Mouse (Mus musculus) NIH3T3 (cell line): ENCODE data around the gene Gid4.

ENCODE experiments used
- DNase-seq: peaks from one replicate; pipeline ENCODE4 v3.0.0-alpha.2; 2012; ENCODE audit warnings: low read depth

Gene Gid4

DNA sequence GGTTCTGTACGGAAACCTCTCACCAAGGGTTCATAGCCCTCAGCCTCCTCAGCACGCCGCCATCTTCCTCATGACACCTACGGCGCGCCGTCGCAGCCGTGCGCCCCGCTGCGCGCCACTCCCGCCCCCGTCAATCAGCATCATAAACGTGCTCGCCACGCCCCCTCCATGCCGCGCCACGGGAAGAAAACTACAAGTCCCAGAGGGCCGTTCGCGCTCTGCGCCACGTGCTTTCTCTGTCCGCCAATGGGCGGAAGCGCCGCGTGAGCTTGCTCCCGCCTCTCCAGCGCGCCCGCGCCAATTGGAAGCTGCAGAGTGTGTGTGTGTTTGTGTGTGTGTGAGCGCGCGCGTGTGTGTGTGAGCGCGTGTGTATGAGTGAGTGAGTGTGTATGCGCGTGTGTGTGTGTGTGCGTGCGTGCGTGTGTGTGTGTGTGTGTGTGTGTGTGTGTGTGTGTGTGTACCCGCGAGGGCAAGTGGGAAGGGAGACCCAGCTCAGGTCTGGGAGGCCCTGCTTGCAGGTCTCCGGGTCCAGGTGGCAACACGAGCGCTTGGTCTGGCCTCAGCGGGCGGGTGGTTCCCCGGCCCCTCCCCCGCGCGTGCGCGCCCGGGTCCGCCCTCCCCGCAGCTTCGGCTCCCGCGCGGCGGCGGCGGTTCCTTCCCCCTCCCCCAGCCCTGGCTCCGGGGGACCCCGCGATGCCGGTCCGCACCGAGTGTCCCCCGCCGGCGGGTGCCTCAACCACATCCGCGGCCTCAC lies at the start of gene Gid4:
Gene Gid4 (plus strand): TSS at position 183 of the 754 bp plus-strand sequence.
- peak; percentile 100 for DNase-seq

DNA sequence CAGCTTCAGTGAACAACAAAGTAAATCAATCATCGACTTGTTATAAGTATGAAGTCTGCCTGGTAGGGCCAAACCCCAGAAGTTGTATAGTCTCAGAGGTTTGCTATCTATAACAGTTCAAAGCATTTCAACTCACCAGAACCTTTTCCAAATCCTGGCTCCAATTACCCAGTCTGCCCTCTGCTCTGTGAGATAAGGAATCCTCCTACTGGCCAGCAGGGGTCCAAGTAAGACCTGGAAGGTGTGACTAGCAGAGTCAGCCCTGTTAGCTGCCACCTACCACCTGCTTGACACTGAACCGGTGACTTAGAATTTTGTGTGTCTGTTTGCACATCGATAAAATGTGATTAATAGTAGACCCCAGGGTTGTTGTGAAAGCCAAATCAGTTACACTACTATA lies 49.7 kb upstream of the Gid4 start:
- no peak for DNase-seq

DNA sequence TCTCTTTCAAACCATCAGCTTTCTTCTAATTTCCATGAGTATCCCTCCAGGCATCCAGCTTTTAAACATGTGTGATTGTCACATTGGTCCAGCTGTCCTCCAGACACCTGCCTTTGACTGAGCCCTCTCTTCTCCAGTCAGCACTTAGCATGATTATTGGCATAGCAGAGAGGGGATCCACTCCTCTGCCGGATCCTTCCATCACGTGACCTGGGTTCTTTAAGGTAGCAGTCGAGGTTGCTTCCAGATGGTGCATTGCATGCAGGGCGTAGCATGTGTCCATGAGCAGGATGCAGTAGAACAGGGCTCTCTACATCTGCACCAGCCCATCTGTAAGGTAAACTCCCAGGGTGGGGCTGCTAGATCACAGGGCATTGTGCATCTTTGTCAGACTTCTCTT lies 48.0 kb upstream of the Gid4 start:
- no peak for DNase-seq

DNA sequence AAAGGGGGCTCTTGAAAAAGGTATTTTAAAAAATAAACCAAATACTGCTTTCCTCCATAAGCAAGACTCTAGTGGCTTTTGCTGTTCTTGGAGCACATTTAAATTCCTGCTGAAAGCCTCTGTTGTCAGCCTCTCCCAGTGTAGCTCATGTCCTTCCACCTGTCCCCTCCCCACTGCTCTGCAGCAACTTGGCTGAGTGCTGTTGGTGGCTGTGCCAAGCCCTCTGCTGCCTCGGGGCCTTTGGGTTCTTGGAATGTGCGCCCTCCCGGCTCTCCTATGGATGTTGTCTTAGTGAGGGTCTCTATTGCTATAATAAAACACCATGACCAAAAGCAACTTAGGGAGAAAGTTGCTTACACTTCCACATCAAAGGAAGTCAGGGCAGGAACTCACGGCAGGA lies 47.5 kb upstream of the Gid4 start:
- no peak for DNase-seq

DNA sequence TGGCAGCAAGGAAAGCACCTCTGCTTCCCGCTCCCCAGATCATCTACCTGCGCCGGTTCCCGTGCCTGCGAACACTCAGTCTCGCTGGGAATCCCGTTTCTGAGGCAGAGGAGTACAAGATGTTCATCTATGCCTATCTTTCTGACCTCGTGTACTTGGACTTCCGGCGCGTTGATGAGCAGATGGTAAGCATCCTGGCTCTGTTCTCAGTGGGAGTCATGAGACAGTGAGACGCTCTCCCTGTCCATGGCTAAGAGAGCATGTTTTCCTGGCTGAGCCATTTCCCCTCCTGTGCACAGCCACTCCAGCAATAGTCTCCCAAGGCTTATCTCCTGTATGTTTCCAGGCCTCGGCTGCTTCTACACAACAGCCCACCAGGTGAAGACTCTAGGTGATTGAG lies 46.5 kb upstream of the Gid4 start:
- DNase-seq: no peak

DNA sequence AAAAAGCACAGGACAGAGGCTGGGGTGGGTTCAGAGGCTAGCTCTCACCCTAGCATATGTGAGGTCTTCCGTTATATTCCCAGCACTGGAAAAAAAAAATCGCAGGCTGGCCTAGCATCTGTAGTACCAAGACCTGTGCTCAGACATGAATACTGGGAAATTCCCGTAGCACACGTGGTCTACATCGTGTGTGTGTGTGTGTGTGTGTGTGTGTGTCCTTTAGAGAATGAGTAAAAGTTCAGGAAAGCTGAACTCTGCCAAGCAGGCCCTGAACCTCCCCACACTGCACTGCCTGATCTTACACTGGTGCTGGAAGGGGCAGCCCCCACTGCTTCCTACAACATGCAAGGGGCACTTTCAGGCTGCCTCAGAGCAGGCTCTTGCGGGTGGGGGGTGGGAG lies 42.5 kb upstream of the Gid4 start:
- peak; percentile 12 for DNase-seq

DNA sequence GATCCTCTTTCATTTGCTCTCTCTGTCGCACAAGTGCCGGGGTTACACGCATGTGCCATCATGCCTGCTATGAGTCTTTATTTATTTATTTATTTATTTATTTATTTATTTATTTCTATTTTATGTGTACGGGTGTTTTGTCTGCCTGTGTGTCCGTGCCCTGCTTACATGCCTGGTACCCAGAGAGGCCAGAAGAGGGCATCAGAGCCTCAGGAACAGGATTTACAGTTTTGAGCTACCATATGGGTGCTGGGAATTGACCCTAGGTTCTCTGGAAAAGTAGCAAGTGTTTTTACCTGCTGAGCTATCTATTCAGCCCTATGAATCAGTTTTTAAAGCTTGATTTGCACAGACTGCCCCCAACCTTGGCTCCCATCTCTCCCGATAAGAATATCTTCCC lies 33.4 kb upstream of the Gid4 start:
- no peak for DNase-seq

DNA sequence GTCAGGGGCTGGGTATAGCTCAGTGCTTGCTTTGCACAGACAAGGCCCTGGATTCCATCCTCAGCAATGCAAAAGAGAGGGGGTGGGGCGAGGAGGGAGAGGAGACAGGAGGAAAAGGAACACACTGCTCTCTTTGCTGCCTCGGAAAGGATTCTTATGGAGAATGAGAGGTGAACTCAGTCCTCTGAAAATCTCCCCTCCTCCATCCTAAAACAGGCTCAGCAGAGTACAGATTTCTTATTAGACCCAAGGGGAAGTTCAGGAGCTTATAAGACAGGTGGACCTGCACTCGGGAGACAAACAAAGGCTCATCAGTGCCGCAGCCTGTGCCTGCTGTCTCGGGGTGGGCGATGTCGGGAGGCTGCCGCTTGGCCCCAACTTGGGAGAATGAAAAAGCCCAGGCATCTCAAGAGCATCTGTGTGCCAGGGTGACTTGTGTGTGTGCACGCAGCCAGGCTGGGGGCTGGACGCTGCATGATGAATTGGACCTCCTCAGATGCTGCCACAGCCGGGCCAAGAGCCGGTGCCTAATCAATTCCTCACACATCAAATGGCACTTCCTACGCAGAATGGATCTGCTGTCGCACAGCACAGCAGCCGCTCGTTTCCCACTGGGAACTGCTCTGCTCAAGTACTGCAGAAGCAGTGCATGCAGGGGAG lies 32.1 kb upstream of the Gid4 start:
- no peak for DNase-seq

DNA sequence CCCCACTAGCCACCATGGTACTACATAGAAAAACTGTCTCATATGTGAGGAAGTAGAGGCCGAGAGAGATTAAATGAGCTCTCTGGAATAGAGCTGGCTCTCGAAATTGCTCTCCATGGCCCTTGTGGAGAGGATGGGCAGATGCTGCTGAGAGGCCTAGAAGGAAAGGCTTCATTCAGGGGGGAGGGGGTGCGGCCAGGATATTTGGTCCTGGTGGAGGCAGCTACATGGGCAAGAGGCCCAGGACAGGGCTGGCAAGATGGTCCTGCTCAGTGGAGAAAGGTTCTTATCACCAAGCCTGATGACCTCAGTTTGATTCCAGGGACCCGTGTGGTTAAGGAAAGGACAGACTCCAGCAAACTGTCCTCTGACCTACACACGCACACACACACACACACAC lies 31.0 kb upstream of the Gid4 start:
- DNase-seq: no peak

DNA sequence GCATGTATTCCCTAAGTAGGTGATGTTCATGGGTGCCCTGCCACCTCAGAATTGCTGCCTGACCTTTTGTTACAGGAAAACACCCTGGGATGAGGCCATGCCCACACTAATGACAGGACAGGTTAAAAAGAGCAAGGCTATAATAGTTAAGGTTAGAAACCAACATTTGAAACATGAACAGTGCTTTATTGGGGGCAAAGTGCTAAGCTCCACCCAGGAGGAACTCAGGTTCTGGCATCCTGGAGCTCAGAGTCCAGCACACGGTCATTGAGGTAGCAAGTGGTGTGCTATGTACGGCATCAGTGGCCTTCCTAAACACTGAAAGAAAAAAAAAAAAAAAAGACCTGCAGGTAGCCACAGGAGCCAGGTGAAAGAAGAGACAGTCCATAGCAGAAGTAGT lies 29.0 kb upstream of the Gid4 start:
- DNase-seq: no peak

DNA sequence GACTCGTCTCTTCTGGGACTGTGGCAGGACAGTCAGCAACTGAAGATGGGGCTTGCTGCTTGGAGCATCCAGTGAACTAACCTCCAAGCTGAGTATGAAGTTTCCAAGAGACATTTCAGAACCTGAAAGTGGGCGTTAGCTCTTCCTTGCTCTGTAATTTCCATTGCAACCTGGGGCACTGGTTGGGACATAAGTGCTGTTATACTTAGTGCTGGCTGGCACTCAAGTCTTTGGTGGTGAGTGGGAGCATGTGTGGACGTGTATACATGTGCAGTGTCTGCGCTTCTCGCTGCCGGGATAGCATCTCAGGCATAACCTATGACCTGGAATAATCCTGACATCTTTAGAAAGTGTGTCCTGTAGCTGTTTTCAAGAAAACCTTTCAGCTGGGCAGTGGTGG lies 25.6 kb upstream of the Gid4 start:
- DNase-seq: no peak

DNA sequence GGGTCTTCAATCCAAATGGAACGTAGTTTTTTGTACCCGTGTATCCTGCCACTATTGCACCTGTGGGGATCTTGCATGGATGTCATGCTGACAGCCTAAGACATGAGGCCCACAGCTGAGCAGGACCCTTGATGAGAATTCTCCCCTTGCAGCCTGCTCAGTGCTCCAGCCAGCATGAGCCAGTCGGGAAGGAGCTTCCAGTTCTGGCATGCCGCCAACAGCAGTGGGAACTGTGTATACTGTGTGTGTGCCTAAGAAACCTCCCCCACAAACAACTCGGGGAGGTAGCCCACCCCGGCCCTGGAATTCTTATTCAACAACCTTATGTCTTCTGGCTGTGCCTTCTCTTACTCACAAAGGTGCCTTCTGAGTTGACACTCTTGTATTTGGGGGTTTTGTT lies 20.4 kb upstream of the Gid4 start:
- DNase-seq: peak; percentile 18

DNA sequence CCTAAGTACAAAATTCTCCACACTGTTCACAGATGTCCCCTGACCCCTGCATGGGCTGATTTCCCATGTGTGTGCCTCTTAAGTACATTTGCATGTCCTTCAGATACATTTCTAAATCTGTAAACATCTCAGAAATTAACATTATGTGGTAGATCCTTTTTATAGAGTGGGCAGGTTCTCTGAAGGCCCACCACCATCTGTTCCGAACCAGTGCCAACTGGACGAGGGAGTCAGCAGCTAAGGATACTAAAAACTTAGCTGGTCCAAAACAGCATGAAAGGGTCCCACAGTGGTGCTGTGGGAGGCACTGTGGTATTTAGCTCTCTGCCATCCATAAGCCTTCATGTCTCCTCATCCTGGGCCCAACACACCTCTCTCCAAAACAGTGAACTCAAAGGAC lies 19.8 kb upstream of the Gid4 start:
- no peak for DNase-seq

DNA sequence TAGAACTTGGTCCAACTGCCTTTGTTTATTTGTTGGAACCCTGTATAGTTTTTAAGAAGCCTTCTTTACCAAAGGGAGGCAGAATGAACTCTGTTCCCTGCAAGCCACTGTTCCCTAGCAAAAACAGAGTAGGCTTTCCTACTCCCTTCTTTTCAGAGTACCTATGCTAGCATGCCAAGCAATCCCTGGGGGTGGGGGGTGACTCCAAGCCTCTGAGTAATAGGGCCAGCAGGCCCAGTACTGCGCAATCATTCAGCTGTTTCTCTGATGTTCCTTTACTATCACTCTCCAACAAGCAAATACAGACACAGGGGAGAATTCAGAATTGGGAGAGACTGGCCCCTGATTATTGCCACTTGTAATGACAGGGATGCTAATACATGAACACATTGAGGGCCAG lies 10.3 kb upstream of the Gid4 start:
- DNase-seq: peak; percentile 54

DNA sequence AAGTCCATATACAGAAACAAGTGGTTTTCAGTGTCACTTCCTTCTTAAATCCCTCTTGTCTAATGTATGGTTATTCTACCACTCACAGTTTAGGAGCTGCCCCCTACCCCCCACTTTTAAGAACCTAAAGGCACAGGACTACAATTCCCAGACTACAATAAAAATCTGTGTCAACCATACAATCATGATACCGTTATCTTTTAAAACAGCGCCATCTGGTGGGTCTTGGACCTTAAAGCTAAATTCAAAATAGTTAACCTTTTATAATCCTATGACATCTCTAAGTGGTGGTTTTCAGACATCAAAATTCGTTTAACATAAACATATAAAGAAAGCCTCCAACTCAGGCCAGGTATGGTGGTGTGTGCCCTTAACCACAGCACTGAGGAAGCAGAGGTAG lies 4.8 kb upstream of the Gid4 start:
- DNase-seq: peak; percentile 90

DNA sequence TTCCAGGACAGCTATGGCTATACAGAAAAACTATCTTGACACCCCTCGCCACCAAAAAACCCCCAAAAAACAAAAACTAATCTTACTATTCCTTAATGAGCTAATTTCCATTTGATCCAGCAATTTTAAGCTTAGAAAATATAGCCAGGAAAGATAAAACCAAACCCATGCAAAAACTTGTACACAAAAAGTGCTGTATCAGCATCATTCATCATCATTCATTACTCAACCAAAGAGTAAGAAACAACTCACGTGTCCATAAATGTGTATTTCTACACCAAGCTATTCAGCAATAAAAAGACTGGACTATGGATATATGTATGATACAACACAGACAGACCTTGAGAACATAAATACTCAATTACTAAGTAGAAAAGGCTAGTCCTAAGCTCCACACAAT lies 4.0 kb upstream of the Gid4 start:
- DNase-seq: no peak

DNA sequence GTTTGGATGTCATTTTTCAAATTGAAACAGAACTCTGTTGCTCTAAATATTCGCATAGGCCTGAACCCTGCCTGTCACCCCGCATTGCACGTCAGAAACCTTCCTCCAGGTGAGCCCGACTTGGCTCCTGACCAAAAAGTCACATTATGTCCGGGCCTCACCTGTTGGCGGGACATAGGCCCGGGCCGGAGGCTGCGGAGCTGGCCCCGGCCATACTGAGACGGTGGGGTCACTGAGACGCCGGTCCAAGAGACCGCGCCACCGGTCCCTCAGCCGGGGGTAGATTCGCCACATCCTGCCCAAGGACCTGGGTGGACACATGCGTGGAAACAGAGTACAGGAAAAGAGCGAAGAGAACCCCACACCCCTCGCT lies 369 bp upstream of the Gid4 start:
- DNase-seq: no peak

DNA sequence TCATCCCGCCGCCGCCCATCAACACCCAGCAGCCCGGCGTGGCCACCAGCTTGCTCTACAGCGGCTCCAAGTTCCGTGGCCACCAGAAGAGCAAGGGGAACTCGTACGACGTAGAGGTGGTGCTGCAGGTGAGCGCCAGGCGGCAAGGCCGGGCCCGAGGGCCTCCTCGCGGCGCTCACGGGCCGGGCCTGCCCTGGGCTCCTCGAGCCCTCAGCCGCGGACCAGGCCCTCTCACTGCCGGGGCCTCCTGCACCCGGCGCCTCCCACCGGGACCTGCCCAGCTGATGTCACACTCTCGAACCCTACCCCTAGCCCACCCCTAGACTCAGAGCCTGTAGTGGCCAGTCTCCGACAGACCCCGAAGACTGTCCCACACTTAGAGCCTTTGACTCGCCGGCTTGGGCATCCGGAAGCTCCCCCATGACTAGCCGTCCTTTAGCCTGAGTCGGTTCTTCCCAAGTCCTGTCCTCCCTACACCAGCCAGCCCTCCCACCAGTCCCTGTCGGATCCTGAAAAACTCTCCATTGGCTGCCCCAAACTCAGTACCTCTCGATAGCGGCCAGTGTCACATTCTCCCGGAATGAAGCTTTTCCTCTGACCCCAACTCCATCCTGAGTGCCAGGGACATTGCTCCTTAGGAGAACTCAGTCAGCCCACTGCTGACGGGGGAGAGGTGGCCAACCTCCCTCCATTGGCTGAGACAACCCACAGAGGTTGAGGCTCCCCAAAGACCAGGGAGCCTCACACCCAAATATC lies 950 bp downstream of the Gid4 start, which contains the start of gene Atpaf2:
Gene Atpaf2 (minus strand): TSS at position 741 of the 756 bp plus-strand sequence.
- peak; percentile 54 for DNase-seq

DNA sequence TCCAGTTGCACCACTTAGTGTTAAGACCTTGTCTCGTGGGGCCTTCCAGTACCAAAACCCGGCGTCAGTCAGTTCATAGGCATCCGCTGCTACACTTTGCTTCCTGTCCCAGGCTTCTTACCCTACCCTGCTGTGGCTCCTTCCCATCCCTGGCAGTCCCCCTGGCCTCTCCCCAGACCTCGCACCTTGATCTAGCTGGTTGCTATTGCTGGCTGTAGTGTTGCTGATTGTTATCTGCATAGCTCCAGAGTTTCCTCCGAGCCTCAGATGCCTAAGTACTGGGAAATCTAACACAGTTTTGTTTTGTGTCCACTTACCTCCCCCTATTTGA lies 1.5 kb downstream of the Gid4 start:
- DNase-seq: no peak

DNA sequence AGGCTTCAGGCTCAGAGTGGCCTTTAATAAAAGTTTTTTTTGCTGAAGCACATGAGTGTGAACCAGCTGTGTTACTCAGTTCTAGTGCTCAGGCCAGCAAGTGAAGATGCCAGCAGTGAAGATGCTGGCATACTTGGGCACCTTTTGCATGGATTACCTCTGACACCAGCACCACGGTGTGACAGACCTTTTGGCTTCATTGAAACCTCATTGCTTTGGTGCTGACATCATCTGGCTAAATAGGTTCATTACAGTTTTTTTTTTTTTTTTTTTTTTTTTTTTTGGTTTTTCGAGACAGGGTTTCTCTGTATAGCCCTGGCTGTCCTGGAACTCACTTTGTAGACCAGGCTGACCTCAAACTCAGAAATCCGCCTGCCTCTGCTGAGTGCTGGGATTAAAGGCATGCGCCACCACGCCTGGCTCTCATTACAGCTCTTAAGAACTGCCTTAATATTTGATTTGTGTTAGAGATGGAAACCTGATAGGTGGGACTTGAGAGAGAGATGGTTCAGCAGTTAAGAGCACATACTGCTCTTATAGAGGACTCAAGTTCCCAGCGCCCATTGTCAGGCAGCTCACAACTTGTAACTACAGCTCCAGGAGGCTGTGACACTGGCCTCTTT lies 5.2 kb downstream of the Gid4 start:
- DNase-seq: peak; percentile 25

DNA sequence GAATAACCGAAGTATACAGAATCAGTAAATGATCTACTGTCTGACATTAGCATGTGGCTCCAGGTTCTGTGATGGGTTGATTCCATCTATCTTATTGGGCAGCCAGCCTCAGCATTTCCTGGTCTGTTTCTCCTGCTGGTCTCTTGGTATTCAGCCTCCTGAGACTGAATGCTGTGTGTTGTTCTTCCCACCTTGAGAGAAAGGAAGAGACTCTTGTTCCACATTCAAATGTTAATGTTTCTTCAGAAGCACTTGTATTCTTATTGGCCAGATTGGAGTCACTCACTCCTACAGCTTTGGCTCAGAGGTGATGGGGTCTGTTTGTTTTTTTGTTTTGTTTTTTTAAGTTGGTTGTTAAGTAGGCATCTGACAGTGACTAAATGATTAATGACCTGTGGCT lies 6.1 kb downstream of the Gid4 start:
- DNase-seq: no peak

DNA sequence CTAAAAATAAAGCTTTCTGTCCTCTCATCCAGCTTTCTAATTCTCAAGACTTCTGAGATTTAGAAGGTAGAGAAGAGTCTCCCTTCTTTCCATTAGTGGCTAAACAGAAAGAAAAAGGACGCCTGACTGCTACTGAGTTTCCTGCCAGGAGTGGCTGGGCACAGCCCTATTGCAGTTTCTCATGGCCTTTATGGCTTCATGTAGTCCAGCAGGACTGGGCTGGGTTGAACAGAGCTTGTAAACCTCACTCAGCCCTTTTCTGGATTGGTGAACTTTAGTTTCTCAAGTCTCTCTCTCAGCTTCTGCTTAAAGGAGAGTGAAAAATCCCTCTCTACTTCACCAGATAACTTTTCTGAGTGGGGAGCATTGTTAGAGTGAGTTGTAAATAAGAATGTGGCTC lies 9.5 kb downstream of the Gid4 start:
- no peak for DNase-seq

DNA sequence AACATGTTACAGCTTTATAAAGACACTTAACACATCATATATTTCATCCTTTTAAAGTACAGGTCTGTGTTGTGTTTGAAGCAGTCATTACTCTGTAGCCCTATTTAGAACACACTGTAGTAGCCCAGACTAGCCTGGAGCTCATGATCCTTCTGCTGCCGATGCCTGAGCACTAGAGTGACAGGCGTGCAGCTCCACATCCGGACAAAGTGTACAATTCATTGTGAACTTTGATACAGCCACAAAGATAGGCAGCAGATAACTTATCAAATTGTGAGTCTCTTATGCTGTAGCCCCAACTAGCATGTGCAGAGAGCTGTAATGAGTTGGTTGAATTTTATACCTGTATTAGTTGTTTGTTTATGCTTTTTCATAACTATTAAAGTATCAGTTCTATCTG lies 10.7 kb downstream of the Gid4 start:
- DNase-seq: no peak
